Mouse (Mus musculus) kidney, postnatal 4 days (tissue): ENCODE measurements at regions not wholly inside any gene's neighbourhood (a gene's known extent, or its start where the extent isn't known, plus 50 kb on each side); places are given as distances from the start of the nearest gene placed in this dataset.

ENCODE experiments used
- DNase-seq, 2 experiments: peaks; one replicate each; pipeline ENCODE4 v3.0.0; 2021; ENCODE audit warnings: mixed read lengths in 2 of 2

GRCm38 (mm10) chr5:111601711-111602521 lies 131.8 kb upstream of the Gm26897 start:
- no peak for DNase-seq

DNA sequence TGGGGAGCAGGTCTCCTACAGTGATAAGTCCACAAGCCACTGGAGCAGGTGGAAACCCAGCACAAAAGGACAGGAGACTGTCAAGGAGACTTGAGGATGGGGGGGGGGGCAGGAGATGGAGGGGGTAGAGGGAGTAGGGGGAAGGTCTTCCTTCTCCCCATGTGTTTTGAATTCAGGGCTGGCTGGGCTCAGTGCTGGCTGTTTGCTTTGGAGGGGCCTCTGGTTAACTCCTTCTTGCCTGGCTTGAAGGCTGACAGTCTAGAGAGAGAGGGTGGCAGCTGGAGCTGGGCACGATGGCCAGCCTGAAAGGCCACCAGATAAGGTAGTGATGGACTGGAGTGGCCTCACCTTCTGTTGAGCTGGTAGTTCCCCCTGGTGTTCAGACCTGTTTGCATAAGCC lies 120.0 kb upstream of the Gm26897 start:
- no peak for DNase-seq

DNA sequence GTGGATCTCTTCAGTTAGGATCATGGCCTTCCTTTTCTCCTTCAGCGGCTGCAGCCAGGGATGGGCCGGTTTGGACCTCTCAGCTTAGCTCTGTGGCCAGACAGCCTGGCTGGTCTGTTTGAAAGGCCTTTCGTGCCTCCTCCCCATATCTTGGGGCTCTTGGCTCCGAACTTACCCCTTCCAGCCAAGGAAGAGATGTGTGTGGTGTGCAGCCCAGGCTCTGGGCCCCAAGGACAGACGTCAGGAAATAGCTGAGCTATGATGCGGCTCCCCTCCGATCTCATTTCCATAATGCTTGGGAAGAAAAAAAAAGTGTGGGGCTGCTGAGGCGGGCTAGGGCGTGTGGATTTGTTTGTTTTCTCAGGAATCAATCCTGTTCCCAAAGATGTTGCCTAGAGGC lies 113.8 kb upstream of the Gm26897 start:
- peak; percentile 31 to 54 for DNase-seq

DNA sequence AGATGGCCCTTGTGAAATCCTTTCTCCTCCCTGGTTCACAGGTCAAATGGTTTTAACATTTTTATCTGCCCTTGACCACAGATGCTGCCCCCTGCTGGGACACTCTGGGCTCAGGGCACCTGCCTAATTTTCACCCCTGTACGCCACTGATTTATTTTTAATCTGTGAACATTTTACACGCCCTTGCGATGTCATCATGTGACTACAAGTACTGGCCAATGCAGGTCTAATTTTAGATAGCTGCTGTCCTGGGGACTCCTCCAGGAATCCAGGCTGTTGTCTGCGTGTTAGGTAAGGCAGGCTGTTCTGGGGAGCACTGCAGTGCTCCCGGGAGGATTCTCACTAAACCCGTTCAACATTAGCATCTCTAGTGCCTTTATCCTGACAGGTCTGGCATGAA lies 113.1 kb upstream of the Gm26897 start:
- DNase-seq, result no peak

- DNase-seq, result no peak
These were observed 111.2 kb upstream of the Gm26897 start for GRCm38 (mm10) chr5:111622481-111622880.

- no peak for DNase-seq
These were observed 107.4 kb upstream of the Gm26897 start for GRCm38 (mm10) chr5:111626273-111626798.

DNA sequence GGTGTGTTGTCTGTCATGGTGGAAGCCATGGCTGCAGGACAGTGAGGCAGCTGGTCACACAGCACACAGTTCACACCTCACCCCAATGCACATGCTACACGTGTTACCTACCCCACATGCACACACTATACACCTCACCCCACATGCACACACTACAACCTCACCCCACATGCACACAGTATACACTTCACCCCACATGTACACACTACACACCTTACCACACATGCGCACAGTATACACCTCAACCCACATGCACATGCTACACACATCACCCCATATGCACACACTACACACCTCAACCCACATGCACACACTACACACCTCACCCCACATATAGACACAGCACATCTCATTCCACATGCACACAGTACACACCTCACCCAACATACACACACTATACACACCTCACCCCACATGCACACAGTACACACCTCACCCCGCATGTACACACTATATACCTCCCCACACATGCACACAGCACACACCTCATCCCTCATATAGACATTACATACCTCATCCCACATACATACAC lies 103.3 kb upstream of the Gm26897 start:
- DNase-seq, result no peak

GRCm38 (mm10) chr5:111631572-111632161 lies 102.1 kb upstream of the Gm26897 start:
- DNase-seq, result peak; percentile 72 to 81

DNA sequence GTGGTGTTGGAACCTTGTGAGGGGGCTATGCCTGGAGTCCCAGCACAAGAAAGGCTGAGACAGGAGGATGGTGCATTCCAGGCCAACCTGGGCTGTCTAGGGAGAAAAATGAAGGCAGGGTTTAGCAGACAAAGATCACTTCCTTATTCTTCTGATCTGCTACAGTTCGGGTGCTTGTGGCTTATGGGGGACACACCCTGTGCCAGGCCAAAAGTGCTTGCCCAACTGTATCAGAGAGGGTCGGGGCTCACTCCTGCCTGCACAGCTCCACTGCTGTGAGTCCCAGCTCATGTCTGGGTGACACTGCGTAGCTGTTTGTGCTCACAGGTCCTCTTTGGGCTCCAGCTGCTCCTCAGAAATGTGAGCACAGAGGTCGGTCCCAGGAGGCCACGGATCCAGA lies 98.6 kb upstream of the Gm26897 start:
- no peak for DNase-seq

DNA sequence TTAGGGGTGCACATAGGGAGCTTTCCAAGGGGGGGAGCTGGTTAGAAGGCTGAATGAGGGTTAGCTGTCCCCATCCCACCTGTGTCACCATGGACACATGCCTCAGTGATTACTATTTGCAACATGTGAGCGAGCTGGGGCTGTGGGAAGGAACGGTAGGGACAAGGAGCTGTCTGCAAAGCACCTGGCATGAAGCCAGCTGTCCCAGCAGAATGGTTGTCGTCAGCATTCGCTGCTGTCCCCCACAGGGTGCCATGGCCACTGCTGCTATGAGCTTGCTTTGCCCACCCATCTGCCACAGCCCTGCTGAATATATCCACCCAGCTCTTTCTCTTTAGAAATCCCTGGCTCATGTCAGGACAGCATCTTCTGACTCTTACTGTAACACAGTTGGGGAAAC lies 96.8 kb upstream of the Gm26897 start:
- peak in 1 of 2 experiments; percentile 35 for DNase-seq

GRCm38 (mm10) chr5:111638306-111638705 lies 95.4 kb upstream of the Gm26897 start:
- DNase-seq, result no peak

- DNase-seq, result peak; percentile 42 to 56
These were observed 94.0 kb upstream of the Gm26897 start for GRCm38 (mm10) chr5:111639476-111640287.

- DNase-seq, result peak; percentile 29 to 43
These were observed 92.7 kb upstream of the Gm26897 start for GRCm38 (mm10) chr5:111640976-111641375.

DNA sequence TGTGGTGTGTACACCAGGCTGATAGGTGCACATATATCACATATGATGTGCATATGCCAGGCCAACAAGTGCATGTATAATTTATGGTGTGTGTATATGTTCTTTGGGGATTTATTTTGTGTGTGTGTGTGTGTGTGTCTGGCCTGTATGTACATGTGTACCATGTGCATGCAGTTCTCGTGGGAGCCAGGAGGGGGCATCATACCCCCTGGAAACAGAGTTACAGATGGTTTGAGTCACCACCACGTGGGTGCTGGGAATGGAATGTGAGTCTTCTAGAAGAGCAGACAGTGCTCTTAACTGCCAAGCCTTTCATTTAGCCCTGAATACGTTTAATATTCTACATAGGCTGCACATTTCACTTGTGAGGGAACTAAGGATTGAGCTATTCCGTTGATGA lies 92.0 kb upstream of the Gm26897 start:
- no peak for DNase-seq

GRCm38 (mm10) chr5:111644142-111644541 lies 89.6 kb upstream of the Gm26897 start:
- no peak for DNase-seq

DNA sequence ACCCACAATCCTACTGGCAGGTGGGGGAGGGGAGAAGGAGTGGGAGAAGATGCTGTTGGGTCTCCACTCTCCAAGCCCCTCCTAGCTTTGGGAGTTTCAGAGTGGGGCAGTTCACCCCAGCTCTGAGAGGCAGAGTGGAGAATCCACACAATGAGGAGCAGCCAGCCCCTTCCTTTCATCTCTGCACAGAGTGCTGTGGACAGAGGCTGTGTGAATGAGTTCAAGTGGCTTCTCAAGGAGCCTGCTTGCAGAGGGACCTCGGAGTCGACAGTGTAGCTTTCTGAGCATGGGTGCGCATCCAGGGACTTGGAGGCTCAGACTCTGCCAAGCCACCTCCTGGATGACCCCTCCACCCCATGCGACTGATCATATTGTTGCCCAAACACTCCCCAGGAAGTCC lies 88.9 kb upstream of the Gm26897 start:
- DNase-seq, result no peak

DNA sequence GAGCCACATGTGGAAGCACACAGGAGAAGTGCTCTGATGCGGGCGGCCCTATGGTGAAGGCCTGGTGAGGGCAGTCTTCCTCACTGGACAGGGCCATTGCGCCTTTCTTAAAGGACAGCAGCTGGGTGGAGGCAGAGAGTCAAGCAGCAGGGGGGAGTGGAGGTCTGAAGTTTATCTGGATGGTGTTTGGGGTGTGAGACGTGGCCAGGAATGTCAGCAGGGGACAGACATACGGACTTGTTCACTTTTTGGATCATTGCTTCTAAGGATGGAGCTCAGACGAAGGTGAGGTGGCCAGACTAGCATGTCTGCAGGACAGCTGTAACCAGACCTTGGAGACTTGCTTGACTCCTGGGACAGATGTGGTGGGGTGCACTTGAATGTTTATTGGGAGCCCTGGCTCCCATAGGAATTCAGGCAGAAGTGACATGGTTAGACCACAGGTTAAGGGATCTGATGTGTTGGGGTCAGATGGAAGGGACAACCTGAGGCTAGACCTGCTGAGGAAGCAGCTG lies 86.0 kb upstream of the Gm26897 start:
- DNase-seq, result peak; percentile 33 to 39

DNA sequence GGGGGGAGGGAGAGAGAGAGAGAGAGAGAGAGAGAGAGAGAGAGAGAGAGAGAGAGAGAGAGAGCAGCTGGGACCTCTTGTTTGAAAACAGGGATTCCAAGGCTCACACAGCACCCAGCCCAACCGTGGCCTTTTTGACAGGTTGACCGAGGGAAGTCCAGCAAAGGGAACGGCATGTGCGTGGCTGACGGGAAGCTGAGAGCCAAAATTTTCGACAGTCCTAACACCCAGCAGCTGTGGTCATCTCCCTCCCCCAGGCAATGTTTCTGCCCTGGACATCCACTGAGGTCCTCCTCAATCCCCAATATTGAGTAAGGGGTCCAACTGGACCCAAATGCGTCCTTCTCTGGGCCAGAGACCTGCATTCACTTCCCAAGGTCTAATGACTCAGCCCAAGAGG lies 85.2 kb upstream of the Gm26897 start:
- DNase-seq, result peak; percentile 62 to 79

DNA sequence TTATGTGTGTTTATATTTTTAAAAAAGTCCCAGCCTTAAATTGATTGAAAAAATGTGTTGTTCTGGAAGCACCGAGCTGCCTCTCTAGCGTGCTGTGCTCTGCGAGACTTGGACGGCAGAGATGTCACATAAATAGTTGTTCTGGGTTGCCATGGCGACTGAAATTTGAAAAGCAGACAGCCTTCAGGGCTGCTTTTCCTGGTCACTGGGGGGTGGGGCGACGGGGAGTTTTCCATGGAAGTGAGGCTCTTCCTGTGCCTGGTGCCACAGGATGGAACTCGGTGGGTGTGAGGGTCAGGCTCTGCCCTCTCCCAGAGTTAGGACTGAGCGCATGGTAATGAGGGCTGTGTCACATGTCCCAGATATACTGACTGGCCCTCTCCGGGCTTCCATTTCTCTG lies 84.7 kb upstream of the Gm26897 start:
- DNase-seq, result peak; percentile 82 to 88

- DNase-seq, result no peak
These were observed 81.3 kb upstream of the Gm26897 start for GRCm38 (mm10) chr5:111652472-111652871.

- DNase-seq, result no peak
These were observed 77.3 kb upstream of the Gm26897 start for GRCm38 (mm10) chr5:111656436-111656835.

- no peak for DNase-seq
These were observed 75.8 kb upstream of the Gm26897 start for GRCm38 (mm10) chr5:111657759-111658429.
